Mouse (Mus musculus) CD4-positive, CD25-positive, alpha-beta regulatory T cell, adult 2 months (primary cell): ENCODE results near the gene Tspan6.

ENCODE experiments used
- DNase-seq: peaks from one replicate; pipeline ENCODE4 v3.0.0-alpha.2; 2012; ENCODE audit warnings: low read depth, low spot score

Gene Tspan6

DNA sequence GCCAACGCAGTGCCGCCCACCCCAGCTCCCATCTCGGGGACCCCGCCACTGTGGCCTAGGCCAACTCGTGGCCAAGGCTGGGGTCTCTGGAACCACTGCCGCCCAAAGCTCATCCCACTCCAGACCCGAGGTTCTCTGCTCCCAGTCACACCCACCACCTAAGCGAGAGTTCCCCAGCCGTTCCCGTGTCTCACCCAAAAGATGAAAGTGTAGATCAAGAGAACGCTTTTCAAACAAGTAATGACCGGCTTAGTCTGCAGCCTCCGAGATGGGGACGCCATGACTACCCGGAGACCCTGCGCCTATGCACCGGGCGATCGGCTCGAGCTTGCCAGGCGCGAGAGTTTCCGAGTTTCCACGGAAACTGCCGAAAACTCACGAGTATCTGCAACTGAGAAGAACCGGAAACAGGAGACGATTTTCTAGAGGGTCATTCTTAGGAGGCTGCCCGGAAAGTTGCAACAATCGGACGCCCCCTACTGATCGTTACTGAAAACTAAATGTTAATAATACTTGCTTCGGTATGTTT is at the start of gene Tspan6:
Gene Tspan6, minus strand, starts transcription at position 416 of the 529 bp plus-strand sequence.
- DNase-seq, result peak; percentile 85

GRCm38 (mm10) chrX:133947427-133947826 is 49.2 kb upstream of the Tspan6 start:
- peak; percentile 75 for DNase-seq

- no peak for DNase-seq
Measured at GRCm38 (mm10) chrX:133939561-133939960, 41.3 kb upstream of the Tspan6 start.

GRCm38 (mm10) chrX:133936605-133937225 is 38.5 kb upstream of the Tspan6 start:
- no peak for DNase-seq

DNA sequence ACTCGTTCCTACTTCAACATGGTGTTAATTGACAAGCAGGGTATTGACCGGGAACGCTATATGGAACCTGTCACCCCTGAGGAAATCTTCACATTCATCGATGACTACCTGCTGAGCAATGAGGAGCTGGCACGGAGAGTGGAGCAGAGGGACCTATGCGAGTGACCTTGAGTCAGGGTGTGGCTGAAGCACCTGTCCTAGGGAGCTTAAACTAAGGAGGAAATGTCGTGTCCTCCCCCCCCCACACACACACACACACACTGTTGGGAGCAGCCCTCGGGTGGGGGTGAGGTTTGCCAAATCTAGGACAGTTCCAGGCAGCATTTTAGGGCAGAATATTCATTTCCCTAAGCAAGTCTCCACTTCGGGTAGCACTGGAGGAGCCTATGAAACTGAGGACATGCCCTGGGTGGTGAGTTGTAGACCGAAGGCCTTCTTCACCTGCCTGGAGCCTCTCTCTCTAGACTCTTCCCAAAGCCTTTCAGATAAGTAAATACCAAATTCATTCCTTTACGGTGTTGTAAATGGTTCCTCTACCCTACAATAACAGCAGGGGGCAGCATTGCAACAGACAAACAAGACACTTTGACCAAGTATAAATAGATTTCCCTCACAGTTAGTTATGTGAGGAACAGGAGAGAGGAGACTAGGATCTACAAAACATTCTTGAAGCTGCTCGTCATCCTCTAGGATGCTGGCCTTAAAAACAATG is 33.2 kb upstream of the Tspan6 start:
- peak; percentile 66 for DNase-seq

DNA sequence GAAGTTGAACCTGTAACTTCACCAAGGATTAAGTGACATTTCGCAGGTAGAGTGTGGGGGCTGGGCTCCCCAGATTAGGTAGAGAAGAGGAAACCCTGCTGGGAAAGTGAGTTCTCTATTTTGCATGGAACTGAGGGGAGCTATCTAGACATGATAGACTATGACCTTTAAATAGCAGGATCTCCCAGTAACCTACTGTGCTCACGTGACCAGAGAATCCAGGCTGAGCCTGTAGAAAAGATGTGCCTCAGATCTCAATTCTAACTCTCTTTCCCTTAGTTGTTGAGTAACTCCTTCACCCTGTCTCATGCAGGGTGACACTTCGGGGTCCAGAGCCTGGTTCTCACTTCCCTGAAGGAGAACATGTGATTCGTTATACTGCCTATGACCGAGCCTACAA is 28.5 kb upstream of the Tspan6 start:
- no peak for DNase-seq

- DNase-seq, result no peak
Measured at GRCm38 (mm10) chrX:133921187-133921586, 23.0 kb upstream of the Tspan6 start.

- DNase-seq, result no peak
Measured at GRCm38 (mm10) chrX:133914219-133914618, 16.0 kb upstream of the Tspan6 start.

- DNase-seq, result no peak
Measured at GRCm38 (mm10) chrX:133913006-133913405, 14.8 kb upstream of the Tspan6 start.

- no peak for DNase-seq
Measured at GRCm38 (mm10) chrX:133911397-133912103, 13.3 kb upstream of the Tspan6 start.

- no peak for DNase-seq
Measured at GRCm38 (mm10) chrX:133908261-133908660, 10.0 kb upstream of the Tspan6 start, which contains the start of gene Srpx2. Gene Srpx2 (plus strand): TSS chrX:133908426.

GRCm38 (mm10) chrX:133888111-133888510 is 10.1 kb downstream of the Tspan6 start:
- DNase-seq, result no peak

DNA sequence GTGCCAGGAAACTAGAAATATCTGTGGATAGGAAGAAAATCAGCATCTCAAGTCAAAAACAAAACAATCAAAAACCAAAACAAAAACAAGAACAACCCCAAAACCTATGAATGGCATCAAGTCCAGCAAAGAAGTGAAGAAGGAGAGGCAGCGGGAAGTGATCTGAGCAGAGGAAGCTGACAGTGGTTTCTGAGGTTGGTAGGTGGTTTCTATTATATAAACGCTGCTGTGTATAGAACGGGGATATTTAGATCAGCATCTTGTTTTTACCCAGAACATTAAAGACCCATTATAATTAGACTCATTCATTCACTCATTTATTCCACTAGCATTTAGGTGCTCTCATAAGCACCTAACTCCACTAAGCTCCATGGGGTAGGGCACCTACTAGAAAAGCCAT is 10.9 kb downstream of the Tspan6 start:
- DNase-seq, result peak; percentile 10

DNA sequence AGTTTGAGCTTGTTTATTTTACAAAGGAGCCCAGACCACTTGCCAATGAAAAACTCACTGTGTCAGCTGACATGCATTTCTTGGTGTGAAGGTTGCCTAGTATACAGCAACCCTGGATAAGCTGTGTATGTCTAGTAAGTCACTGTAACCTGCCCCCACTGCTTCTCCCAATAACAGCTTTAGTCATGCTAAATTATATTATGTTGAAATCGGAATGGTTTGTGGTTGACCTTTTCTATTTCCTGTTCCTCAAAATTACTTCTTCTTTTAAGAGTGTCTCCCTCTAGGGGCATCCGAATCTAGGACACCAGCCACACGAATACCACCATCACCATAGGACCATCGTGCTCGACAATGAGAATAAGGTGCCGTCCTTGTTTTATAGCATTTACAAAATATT is 28.5 kb downstream of the Tspan6 start:
- no peak for DNase-seq

- no peak for DNase-seq
Measured at GRCm38 (mm10) chrX:133853637-133854036, 44.6 kb downstream of the Tspan6 start.

- no peak for DNase-seq
Measured at GRCm38 (mm10) chrX:133850680-133851079, 47.5 kb downstream of the Tspan6 start, which contains the start of gene Tnmd. Gene Tnmd (plus strand): TSS chrX:133850980.
